Mouse (Mus musculus) gastrocnemius, adult 8-10 months (tissue): Measurements from ENCODE around the gene Adora2b. TPM values are rescaled to one million over a fixed set of nuclear protein-coding genes. Genes with fewer than 3 reads are reported as not detected.
A peak's percentile ranks its signal among the peaks of the same experiment; 100 is the strongest.

ENCODE experiments used
- DNase-seq, 2 experiments: peaks; one replicate each; pipeline ENCODE4 v3.0.0; 2022; ENCODE audit warnings: low spot score in 2 of 2
- total RNA-seq, 4 experiments: library from RNA; stranded (reverse); gene quantifications; 2 replicates each; pipeline ENCODE4 v1.2.4; 2022

Adora2b gene
- under 1 TPM; 0.24 to 0.61 (median 0.37) TPM for total RNA-seq

- DNase-seq, result peak; percentile 25 to 46
Measured at GRCm38 (mm10) chr11:62248401-62249244, at the start of gene Adora2b. Gene Adora2b (plus strand): TSS chr11:62248984.

- DNase-seq, result no peak
Measured at GRCm38 (mm10) chr11:62200901-62201512, 47.8 kb upstream of the Adora2b start.

- DNase-seq, result no peak
Measured at GRCm38 (mm10) chr11:62202645-62203044, 46.1 kb upstream of the Adora2b start.

DNA sequence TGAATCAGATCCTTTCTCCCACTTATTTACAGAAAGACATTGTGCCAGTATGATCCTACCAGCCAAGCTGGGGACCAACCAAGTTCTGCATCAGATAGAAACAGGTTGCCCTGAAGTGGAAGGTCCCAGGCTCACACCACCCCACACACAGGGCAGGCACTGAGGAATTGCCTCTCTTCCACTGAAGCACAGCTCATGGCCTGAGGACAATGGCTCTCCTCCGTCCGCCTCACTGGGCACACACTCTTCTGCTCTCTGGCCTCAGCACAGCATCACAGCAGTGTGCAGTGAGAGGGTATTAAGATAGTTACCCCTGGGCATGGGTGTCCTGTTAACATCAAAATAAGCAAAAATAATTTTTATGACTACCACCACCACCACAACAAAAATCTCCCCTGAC lies 39.7 kb upstream of the Adora2b start:
- no peak for DNase-seq

DNA sequence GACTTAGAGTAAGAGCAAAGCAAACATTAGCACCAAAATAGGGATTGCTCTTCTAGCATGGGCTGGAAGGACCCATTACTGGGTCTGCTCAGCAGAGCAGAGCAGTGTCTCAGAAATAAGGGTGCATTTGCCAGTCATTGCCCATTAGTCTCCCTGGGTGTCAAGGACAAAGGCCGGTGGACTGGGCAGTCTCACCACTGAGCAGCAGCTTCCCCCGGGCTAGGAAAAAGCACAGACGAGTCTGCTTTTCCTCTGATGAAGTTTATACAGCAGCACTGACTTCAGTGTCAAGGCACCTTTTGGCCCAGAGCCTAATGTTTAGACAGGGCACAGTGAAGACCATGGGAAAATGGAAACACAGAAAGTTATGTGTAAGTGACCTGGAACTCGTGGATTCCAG lies 38.9 kb upstream of the Adora2b start:
- no peak for DNase-seq

- DNase-seq, result no peak
Measured at GRCm38 (mm10) chr11:62213384-62213989, 35.3 kb upstream of the Adora2b start.

GRCm38 (mm10) chr11:62215107-62215506 lies 33.7 kb upstream of the Adora2b start:
- no peak for DNase-seq

- DNase-seq, result no peak
Measured at GRCm38 (mm10) chr11:62217751-62218150, 31.0 kb upstream of the Adora2b start.

DNA sequence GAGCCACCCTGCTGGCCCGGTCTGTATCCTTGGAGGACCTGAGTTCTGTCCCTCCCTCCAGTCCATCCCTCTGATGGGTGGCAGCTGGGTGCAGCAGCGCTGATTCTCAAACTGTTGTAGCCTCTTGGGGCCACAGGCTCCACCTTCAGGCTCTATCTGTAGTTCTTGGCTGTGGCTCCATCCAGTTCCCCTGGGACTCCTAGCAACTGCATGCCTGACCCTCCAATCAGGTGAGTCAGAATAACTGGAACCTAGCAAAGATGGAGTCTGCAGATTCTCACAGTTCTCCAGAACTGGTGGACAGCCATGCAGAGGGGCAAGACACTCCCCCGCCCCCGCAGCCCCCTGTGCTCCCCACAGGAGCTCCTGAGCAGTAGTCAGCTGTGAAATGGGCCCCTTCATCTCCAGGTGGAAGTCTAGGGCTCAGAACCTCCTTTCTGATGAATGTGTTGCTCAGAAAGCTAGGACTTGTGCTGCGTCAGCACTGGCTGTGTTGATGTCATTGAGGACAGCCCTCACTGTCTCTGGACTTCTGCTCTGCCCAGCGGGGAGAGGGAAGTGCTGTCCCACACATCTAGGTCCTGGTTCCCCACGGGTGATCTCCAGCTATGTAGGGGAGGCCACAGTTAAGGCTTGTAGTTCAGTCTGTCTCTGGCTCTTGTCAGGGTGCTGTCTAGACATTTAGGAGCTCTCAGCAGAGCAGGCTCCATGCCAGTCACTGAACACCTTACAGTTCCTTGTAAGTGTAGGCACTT lies 27.9 kb upstream of the Adora2b start:
- DNase-seq, result no peak

DNA sequence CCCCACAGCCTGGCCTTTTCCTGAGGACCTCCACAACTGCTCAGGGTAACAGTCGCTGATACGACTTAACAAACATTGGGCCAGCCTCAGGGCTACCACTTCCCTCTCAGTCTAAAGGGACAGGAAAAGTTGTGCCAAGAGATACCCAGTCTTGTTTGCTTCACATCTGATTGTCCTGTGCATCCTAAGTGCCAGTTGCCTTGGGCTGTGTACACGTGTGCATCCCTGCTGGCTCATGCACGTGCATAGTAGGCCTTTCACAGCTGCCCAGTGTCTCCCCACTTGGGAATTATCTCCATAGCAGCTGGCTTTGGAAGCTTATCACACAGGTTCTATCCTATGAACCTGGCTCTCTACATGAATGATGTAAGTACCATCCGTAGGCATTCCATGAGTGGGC lies 25.4 kb upstream of the Adora2b start:
- no peak for DNase-seq

- DNase-seq, result peak; percentile 33 to 36
Measured at GRCm38 (mm10) chr11:62223962-62224361, 24.8 kb upstream of the Adora2b start.

DNA sequence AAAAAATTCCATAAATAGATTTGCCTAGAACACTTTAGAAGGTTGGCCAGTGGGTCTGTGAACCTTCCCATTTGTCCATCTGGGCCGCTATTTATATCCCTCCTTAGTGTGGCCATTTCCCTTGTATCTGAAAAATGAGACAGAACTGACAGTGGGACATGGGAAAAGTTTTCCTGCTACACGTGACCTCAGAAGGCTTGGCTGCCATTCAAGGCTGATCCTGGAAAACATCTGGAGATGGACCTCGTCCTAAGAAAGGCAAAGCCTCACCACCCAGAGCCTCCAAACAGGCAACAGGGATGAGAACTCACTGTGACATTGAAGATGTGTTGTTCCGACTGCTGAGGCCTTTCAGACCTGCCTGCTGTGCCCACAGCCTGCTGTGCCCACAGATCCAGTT lies 24.0 kb upstream of the Adora2b start:
- peak in 1 of 2 experiments; percentile 15 for DNase-seq

DNA sequence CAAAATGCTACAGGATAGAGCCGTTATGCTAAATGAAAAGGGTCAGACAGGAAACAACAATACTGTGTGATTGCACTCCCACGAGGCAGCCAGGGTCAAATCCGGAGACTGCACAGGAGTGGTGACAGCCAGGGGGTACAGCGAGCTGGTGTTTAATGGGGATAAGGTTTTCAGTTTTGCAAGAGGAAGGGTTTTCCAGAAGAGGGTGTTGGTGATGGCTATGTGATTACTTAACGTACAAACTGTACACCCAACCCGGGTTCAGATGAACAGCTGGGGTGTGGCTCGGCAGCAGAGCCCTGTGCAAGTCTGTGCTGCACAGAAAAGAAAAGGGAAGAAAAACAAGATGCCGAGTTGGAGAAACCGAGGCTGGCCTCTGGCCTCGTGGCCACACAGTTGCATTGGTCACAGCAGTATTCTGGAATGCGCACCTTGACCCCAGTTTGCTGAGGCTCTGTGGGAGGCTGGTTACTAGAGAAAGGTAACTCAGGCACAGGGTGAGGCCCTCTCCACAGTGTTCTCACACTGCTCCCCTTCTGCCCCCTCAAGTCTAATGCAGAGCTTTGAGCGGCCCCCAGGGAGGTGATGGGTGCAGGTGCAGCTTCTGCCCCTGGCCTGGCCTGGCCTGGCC lies 8.0 kb upstream of the Adora2b start:
- no peak for DNase-seq

DNA sequence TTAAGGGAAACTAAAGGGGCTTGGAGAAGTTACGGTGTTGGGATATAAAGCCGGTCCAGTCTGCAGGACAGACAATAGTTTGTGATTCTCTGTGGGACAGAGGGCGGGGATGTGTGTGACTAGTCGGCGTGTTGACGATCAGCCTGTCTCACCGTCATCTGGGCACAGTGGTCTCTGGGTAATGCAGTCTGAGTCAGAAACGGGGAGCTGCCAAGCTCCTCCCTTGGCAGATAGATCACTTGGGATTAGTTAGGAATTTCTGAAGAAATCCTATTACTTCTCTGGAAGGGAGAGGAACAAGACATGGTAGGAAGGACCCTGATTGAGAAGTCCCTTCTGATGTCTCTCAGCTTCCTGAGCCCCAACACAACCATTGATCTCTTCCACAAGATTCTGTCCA lies 4.9 kb upstream of the Adora2b start:
- peak in 1 of 2 experiments; percentile 20 for DNase-seq

DNA sequence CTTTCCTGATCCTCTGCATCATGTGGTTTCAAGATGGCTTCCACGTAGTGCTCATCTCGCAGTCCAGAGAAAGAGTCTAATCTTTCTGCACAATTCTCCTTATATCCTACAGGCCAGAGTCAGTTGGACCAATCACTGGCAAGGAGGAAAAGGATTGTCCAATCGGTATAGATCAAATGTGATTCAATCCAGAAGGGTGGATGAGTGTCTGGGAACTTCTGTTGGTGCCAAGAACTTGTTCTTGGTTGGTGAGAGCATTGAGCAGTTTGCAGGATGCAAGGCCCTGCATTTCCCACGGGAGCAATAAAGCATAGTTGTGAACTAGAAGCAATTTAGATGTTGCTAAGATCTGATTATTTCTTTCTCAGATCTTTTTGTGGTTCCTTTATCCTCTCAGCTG lies 4.3 kb upstream of the Adora2b start:
- no peak for DNase-seq

DNA sequence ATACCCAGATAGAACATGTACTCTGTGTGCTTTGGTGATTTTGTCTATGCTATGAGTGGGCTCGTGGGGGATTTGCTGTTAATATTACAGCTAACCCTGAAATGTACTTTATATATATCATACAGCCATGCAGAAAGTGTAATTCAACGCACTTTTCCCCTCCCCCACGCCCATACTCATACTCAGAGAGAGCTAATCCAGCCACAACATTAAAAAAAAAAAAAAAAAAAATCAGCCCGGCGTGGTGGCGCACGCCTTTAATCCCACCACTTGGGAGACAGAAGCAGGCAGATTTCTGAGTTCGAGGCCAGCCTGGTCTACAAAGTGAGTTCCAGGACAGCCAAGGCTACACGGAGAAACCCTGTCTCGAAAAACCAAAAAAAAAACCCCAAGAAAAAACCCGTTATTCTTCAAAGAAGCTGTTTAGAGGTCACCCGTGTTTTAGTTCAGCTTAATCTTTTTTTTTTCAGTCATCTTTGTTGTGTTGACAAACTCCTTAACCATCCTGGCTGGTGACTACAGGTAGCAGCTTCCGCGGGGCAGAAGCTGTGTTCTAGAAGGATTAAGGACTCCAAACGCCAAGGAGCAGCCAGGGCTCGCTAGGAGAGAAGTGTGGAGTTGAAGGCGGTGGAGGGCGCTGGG lies 904 bp upstream of the Adora2b start:
- DNase-seq, result no peak

GRCm38 (mm10) chr11:62249266-62250037 lies 668 bp downstream of the Adora2b start:
- no peak for DNase-seq

GRCm38 (mm10) chr11:62251047-62251446 lies 2.3 kb downstream of the Adora2b start:
- peak in 1 of 2 experiments; percentile 15 for DNase-seq

DNA sequence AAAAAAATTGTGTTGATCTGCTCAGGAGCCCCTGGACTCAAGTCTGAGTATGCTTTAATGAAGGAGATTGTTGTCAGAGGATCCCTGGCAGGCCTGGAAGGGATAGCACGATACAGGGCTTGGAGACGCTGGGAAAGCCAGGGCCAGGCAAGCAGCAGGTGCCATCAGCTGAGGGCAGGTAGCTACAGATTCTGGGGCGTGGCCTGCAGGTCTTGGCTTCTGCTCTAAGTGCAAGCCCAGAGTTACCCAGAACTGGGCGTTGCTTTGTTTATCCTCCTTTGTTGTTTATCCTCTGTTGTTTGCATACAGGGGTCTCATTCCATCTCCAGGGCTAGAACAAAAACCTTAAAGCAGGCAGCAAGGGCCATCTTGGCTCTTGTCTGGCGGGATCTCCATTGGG lies 4.6 kb downstream of the Adora2b start:
- DNase-seq, result no peak

DNA sequence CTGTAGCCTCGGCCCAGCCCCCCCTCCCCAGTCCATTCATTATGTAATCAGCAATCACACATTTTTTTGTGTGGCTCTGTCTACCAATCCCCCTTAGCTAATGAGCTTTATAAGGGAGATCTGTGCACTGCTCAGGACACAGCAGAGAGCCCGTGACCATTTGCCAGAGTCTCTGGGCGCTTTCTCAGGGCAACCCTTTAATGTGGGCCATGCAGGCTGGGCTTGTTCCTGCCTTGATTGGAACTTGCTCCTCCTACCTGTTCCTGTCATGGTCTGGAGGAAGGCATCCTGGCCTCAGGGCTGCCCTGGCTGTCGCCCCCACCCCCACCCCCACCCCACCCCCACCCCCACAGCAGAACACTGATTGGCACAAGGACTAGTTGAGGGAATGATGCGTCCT lies 10.4 kb downstream of the Adora2b start:
- DNase-seq, result no peak
